Mouse (Mus musculus) small intestine, adult 2 months (tissue): ENCODE measurements at regions not wholly inside any gene's neighbourhood (a gene's known extent, or its start where the extent isn't known, plus 50 kb on each side); places are given as distances from the start of the nearest gene placed in this dataset.
A peak's percentile ranks its signal among the peaks of the same experiment; 100 is the strongest.

Experiments used
- CTCF ChIP-seq: fragments of 200-500 bp; IDR thresholded peaks from 2 replicates; pipeline ENCODE4 v1.5.1; 2012; ENCODE audit warnings: low read depth, mild to moderate bottlenecking, control low read depth, inconsistent platforms, low read length, moderate library complexity, mixed read lengths; ENCODE audit not compliant: insufficient replicate concordance, insufficient read length; ENCODE audit errors: extremely low read depth
- POLR2A ChIP-seq: fragments of 200-500 bp; IDR thresholded peaks from 2 replicates; pipeline ENCODE4 v1.6.1; 2012; ENCODE audit warnings: low read depth, mild to moderate bottlenecking, control low read depth, inconsistent platforms, low read length, moderate library complexity

DNA sequence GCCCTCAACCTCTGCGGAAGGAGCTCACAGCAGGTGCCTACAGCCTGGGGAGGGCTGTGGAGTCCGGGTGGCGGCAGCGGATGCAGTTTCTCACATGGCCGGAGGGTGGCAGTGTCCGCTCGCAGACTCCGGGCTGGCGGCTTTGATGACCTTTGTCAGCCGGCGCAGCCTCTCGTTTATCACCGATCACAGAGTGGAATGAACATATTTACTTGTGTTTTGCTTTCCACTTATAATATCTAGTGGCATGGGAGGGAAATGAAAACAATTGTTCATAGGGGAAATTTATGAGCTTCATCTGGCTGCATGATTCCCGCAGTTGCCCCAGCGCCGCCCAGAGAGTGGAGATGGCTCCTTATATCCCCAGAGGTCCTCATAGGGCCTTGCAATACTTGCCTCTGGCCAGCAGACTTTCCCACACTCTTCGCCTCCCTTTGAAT, 99.2 kb upstream of the Zfp507 start:
- TF ChIP-seq CTCF: peak; percentile 75
- TF ChIP-seq POLR2A: no peak
